Mouse (Mus musculus): ENCODE measurements around the gene Myh7. TPM values are rescaled to one million over a fixed set of nuclear protein-coding genes. Genes with fewer than 3 reads are reported as not detected.
"Not testable (repeated sequence)": the region's sequence is repeated elsewhere in the genome, so short reads cannot be mapped to it uniquely, and the experiment has no call there.

Gene Myh7
- polyA plus RNA-seq, 1 experiment from 2014 or later, result 3.3 TPM

- Histone ChIP-seq H3K36me3 (no peaks in the 10 kb centered on the region), H3K9me3 (no peaks in the 10 kb centered on the region), H3K4me3 (no peak overlapping the region), H3K27me3 (no peaks in the 10 kb centered on the region), H3K4me1 (0 out of 2 replicates have a peak, but pooled peaks cover 3% of the 10 kb centered on the region), H3K4me2 (no peak overlapping the region), H3K9ac (no peak overlapping the region), H3K27ac (no peak overlapping the region)
- WGBS, result 59% methylated on average over 6 of the region's 6 CpGs
- no peak for ATAC-seq (ENCODE audit: insufficient number of reproducible peaks, insufficient read depth, low FRiP score, low TSS enrichment, low read depth)
Observed at GRCm38 (mm10) chr14:54965631-54966030, 28.8 kb downstream of the Myh7 start.

- 0 out of 2 replicates have a peak, but pooled peaks cover 3% of the 10 kb centered on the region for H3K4me1 ChIP-seq
- no peak overlapping the region for H3K4me2 ChIP-seq
- WGBS, result 77% methylated on average over 15 of the region's 15 CpGs
- H3K27me3 ChIP-seq, result no peaks in the 10 kb centered on the region
- H3K4me3 ChIP-seq, result no peak overlapping the region
- no peaks in the 10 kb centered on the region for H3K36me3 ChIP-seq
- H3K9me3 ChIP-seq, result no peaks in the 10 kb centered on the region
- no peak overlapping the region for H3K27ac ChIP-seq
- no peak overlapping the region for H3K9ac ChIP-seq
- ATAC-seq (ENCODE audit: insufficient number of reproducible peaks, insufficient read depth, low FRiP score, low TSS enrichment, low read depth), result no peak
Observed at GRCm38 (mm10) chr14:54965044-54965443, 29.4 kb downstream of the Myh7 start.

GRCm38 (mm10) chr14:54963727-54964126 is 30.7 kb downstream of the Myh7 start:
- no peak overlapping the region for H3K4me3 ChIP-seq
- H3K36me3 ChIP-seq, result no peaks in the 10 kb centered on the region
- no peaks in the 10 kb centered on the region for H3K9me3 ChIP-seq
- H3K4me2 ChIP-seq, result no peak overlapping the region
- no peaks in the 10 kb centered on the region for H3K27me3 ChIP-seq
- no peak overlapping the region for H3K9ac ChIP-seq
- 92% methylated on average over 11 of the region's 11 CpGs for WGBS
- no peak overlapping the region for H3K27ac ChIP-seq
- H3K4me1 ChIP-seq, result 0 out of 2 replicates have a peak, but pooled peaks cover 3% of the 10 kb centered on the region
- no peak for ATAC-seq (ENCODE audit: insufficient number of reproducible peaks, insufficient read depth, low FRiP score, low TSS enrichment, low read depth)

GRCm38 (mm10) chr14:54962714-54963113 is 31.7 kb downstream of the Myh7 start:
- ATAC-seq (ENCODE audit: insufficient number of reproducible peaks, insufficient read depth, low FRiP score, low TSS enrichment, low read depth), result no peak
- 80% methylated on average over 7 of the region's 7 CpGs for WGBS
- no peak overlapping the region for H3K4me3 ChIP-seq
- H3K27me3 ChIP-seq, result no peaks in the 10 kb centered on the region
- no peaks in the 10 kb centered on the region for H3K36me3 ChIP-seq
- H3K4me1 ChIP-seq, result 0 out of 2 replicates have a peak, but pooled peaks cover 3% of the 10 kb centered on the region
- H3K27ac ChIP-seq, result no peak overlapping the region
- H3K9ac ChIP-seq, result no peak overlapping the region
- H3K4me2 ChIP-seq, result no peak overlapping the region
- H3K9me3 ChIP-seq, result no peaks in the 10 kb centered on the region

GRCm38 (mm10) chr14:54961487-54961886 is 32.9 kb downstream of the Myh7 start:
- Histone ChIP-seq H3K36me3 (no peaks in the 10 kb centered on the region), H3K4me1 (0 out of 2 replicates have a peak, but pooled peaks cover 3% of the 10 kb centered on the region), H3K9ac (no peak overlapping the region), H3K9me3 (no peaks in the 10 kb centered on the region), H3K4me3 (no peak overlapping the region), H3K4me2 (no peak overlapping the region), H3K27me3 (no peaks in the 10 kb centered on the region), H3K27ac (no peak overlapping the region)
- WGBS, result 77% methylated on average over 5 of the region's 5 CpGs
- no peak for ATAC-seq (ENCODE audit: insufficient number of reproducible peaks, insufficient read depth, low FRiP score, low TSS enrichment, low read depth)

GRCm38 (mm10) chr14:54960769-54961168 is 33.7 kb downstream of the Myh7 start:
- Histone ChIP-seq H3K4me1 (0 out of 2 replicates have a peak, but pooled peaks cover 3% of the 10 kb centered on the region), H3K9me3 (no peaks in the 10 kb centered on the region)
- no peak for ATAC-seq (ENCODE audit: insufficient number of reproducible peaks, insufficient read depth, low FRiP score, low TSS enrichment, low read depth)

GRCm38 (mm10) chr14:54959853-54960613 is 34.4 kb downstream of the Myh7 start:
- WGBS, result 88% methylated on average over 12 of the region's 12 CpGs
- not testable (repeated sequence) for H3K9me3 ChIP-seq; H3K27ac ChIP-seq; H3K27me3 ChIP-seq; H3K9ac ChIP-seq; H3K36me3 ChIP-seq; H3K4me1 ChIP-seq; H3K4me2 ChIP-seq; H3K4me3 ChIP-seq; ATAC-seq (ENCODE audit: insufficient number of reproducible peaks, insufficient read depth, low FRiP score, low TSS enrichment, low read depth)

More at GRCm38 (mm10) chr14:54960769-54961168, 33.7 kb downstream of the Myh7 start:
- Histone ChIP-seq H3K27ac (no peak overlapping the region), H3K36me3 (no peaks in the 10 kb centered on the region), H3K27me3 (no peaks in the 10 kb centered on the region), H3K4me3 (no peak overlapping the region), H3K9ac (no peak overlapping the region), H3K4me2 (no peak overlapping the region)
- 68% methylated on average over 10 of the region's 10 CpGs for WGBS

GRCm38 (mm10) chr14:54959197-54959596 is 35.2 kb downstream of the Myh7 start:
- H3K4me1 ChIP-seq, result 0 out of 2 replicates have a peak, but pooled peaks cover 3% of the 10 kb centered on the region
- no peak overlapping the region for H3K9ac ChIP-seq
- H3K9me3 ChIP-seq, result no peaks in the 10 kb centered on the region
- 98% methylated on average over 3 of the region's 3 CpGs for WGBS
- H3K27ac ChIP-seq, result no peak overlapping the region
- H3K4me2 ChIP-seq, result no peak overlapping the region
- no peaks in the 10 kb centered on the region for H3K36me3 ChIP-seq
- H3K4me3 ChIP-seq, result no peak overlapping the region
- no peaks in the 10 kb centered on the region for H3K27me3 ChIP-seq
- no peak for ATAC-seq (ENCODE audit: insufficient number of reproducible peaks, insufficient read depth, low FRiP score, low TSS enrichment, low read depth)

- Histone ChIP-seq H3K27me3 (no peaks in the 10 kb centered on the region), H3K4me2 (no peak overlapping the region), H3K27ac (no peak overlapping the region), H3K36me3 (no peaks in the 10 kb centered on the region), H3K4me1 (0 out of 2 replicates have a peak, but pooled peaks cover 3% of the 10 kb centered on the region), H3K9me3 (no peaks in the 10 kb centered on the region), H3K4me3 (no peak overlapping the region), H3K9ac (no peak overlapping the region)
- ATAC-seq (ENCODE audit: insufficient number of reproducible peaks, insufficient read depth, low FRiP score, low TSS enrichment, low read depth), result no peak
- 75% methylated on average over 4 of the region's 4 CpGs for WGBS
Observed at GRCm38 (mm10) chr14:54958503-54958902, 35.9 kb downstream of the Myh7 start.

GRCm38 (mm10) chr14:54956533-54956932 is 37.9 kb downstream of the Myh7 start:
- Histone ChIP-seq H3K27me3 (no peaks in the 10 kb centered on the region), H3K9ac (no peak overlapping the region), H3K9me3 (no peaks in the 10 kb centered on the region), H3K36me3 (no peaks in the 10 kb centered on the region), H3K4me2 (no peak overlapping the region), H3K4me1 (0 out of 2 replicates have a peak, but pooled peaks cover 3% of the 10 kb centered on the region), H3K27ac (no peak overlapping the region), H3K4me3 (no peak overlapping the region)
- WGBS, result 81% methylated on average over 9 of the region's 9 CpGs
- no peak for ATAC-seq (ENCODE audit: insufficient number of reproducible peaks, insufficient read depth, low FRiP score, low TSS enrichment, low read depth)

- no peaks in the 10 kb centered on the region for H3K9me3 ChIP-seq
- no peaks in the 10 kb centered on the region for H3K4me1 ChIP-seq
- H3K36me3 ChIP-seq, result no peaks in the 10 kb centered on the region
- H3K27me3 ChIP-seq, result no peaks in the 10 kb centered on the region
- no peak overlapping the region for H3K9ac ChIP-seq
- no peak for ATAC-seq (ENCODE audit: insufficient number of reproducible peaks, insufficient read depth, low FRiP score, low TSS enrichment, low read depth)
- no peak overlapping the region for H3K4me3 ChIP-seq
- no peak overlapping the region for H3K27ac ChIP-seq
- WGBS, result 83% methylated on average over 3 of the region's 3 CpGs
- H3K4me2 ChIP-seq, result no peak overlapping the region
Observed at GRCm38 (mm10) chr14:54955481-54955880, 38.9 kb downstream of the Myh7 start.

- Histone ChIP-seq H3K27ac (no peak overlapping the region), H3K9me3 (no peaks in the 10 kb centered on the region), H3K36me3 (no peaks in the 10 kb centered on the region), H3K27me3 (no peaks in the 10 kb centered on the region), H3K4me1 (no peaks in the 10 kb centered on the region), H3K9ac (no peak overlapping the region), H3K4me2 (no peak overlapping the region), H3K4me3 (no peak overlapping the region)
- no peak for ATAC-seq (ENCODE audit: insufficient number of reproducible peaks, insufficient read depth, low FRiP score, low TSS enrichment, low read depth)
- 60% methylated on average over 3 of the region's 3 CpGs for WGBS
Observed at GRCm38 (mm10) chr14:54954474-54954873, 40.0 kb downstream of the Myh7 start.

All from embryonic facial prominence, embryonic 13.5 days (tissue).